Mouse (Mus musculus): ENCODE results near the gene Unc119. TPM values are rescaled to one million over a fixed set of nuclear protein-coding genes. Genes with fewer than 3 reads are reported as not detected.

Gene Unc119
- polyA plus RNA-seq, 1 experiment from 2014 or later, result 29.5 TPM

DNA sequence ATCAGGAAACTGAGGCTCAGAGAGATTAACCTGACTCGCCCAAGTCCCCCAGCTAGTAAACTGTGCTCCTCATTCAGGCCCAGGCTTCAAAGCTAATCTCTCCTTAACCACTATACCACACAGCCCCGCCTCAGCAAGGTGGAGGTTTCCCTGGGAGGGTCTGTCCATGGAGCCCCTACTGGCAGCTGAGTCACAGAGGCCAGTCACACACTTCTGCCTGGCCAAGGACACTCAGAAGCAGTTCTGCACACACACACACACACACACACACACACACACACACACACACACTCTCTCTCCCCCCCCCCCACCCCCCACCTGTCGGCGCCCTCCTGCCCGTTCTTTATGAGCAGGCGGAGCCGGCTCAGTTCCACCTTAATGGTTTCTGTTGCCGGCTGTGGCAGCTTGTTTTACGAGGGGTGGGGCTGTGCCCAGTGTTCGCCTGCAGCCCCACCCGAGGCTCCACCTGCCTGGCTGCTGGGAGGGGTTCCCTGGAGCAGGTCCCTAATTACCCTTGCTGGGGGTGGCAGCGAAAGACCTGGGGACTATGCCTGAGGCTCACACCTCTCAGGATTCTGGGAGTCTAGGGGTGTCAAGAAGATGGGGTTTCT is 34.4 kb downstream of the Unc119 start:
- Histone ChIP-seq H3K4me3 (ENCODE audit: low read length) (no peak overlapping the region), H3K9ac (ENCODE audit: low read depth, low read length) (no peak overlapping the region), H3K36me3 (ENCODE audit: control insufficient read depth, insufficient read depth, low read length) (no peaks in the 10 kb centered on the region), H3K4me1 (ENCODE audit: control insufficient read depth, insufficient read depth, low read length) (peaks cover 12% of the 10 kb centered on the region), H3K27ac (ENCODE audit: low read length) (no peak overlapping the region), H3K4me2 (ENCODE audit: low read depth, low read length) (no peak overlapping the region), H3K27me3 (replicated peaks; ENCODE audit: control insufficient read depth, insufficient read depth, low read length) (no peaks in the 10 kb centered on the region), H3K9me3 (ENCODE audit: control insufficient read depth, low read length) (no peaks in the 10 kb centered on the region)
- peak; percentile 93 for ATAC-seq
- WGBS, result 21% methylated on average over 7 of the region's 12 CpGs

- Histone ChIP-seq H3K4me1 (ENCODE audit: control insufficient read depth, insufficient read depth, low read length) (peaks cover 8% of the 10 kb centered on the region), H3K4me3 (ENCODE audit: low read length) (no peak overlapping the region), H3K9me3 (ENCODE audit: control insufficient read depth, low read length) (no peaks in the 10 kb centered on the region), H3K36me3 (ENCODE audit: control insufficient read depth, insufficient read depth, low read length) (no peaks in the 10 kb centered on the region), H3K9ac (ENCODE audit: low read depth, low read length) (no peak overlapping the region), H3K27ac (ENCODE audit: low read length) (no peak overlapping the region), H3K27me3 (replicated peaks; ENCODE audit: control insufficient read depth, insufficient read depth, low read length) (no peaks in the 10 kb centered on the region), H3K4me2 (ENCODE audit: low read depth, low read length) (no peak overlapping the region)
- WGBS, result 74% methylated on average over 4 of the region's 4 CpGs
- no peak for ATAC-seq
Measured at GRCm38 (mm10) chr11:78380351-78380750, 37.1 kb downstream of the Unc119 start.

- no peaks in the 10 kb centered on the region for H3K36me3 ChIP-seq (ENCODE audit: control insufficient read depth, insufficient read depth, low read length)
- peaks cover 8% of the 10 kb centered on the region for H3K4me1 ChIP-seq (ENCODE audit: control insufficient read depth, insufficient read depth, low read length)
- H3K9me3 ChIP-seq (ENCODE audit: control insufficient read depth, low read length), result no peaks in the 10 kb centered on the region
- WGBS, result 77% methylated on average over 3 of the region's 3 CpGs
- no peak overlapping the region for H3K4me2 ChIP-seq (ENCODE audit: low read depth, low read length)
- ATAC-seq, result no peak
- no peaks in the 10 kb centered on the region for H3K27me3 ChIP-seq (replicated peaks; ENCODE audit: control insufficient read depth, insufficient read depth, low read length)
- H3K27ac ChIP-seq (ENCODE audit: low read length), result no peak overlapping the region
- H3K9ac ChIP-seq (ENCODE audit: low read depth, low read length), result no peak overlapping the region
- no peak overlapping the region for H3K4me3 ChIP-seq (ENCODE audit: low read length)
Measured at GRCm38 (mm10) chr11:78380996-78381395, 37.7 kb downstream of the Unc119 start.

DNA sequence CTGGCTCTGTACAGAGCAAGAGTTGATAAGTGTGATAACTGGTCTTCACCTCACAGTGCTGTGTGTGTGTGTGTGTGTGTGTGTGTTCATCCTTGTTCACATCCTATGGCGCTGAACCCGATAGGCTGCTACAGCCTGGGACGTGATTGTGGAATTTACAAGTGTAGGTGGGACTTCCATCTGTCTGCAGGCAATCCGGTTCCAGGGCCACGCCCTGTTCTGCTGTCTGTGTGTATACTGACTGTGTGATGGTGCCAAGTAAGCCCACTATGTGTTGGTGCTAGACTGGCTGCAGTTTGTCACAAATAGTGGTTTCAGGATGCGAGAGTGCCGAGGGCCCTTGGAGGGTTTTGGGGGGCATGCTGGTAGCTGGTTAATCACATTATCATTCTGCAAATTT is 39.0 kb downstream of the Unc119 start:
- WGBS, result 76% methylated on average over 7 of the region's 7 CpGs
- H3K27me3 ChIP-seq (replicated peaks; ENCODE audit: control insufficient read depth, insufficient read depth, low read length), result no peaks in the 10 kb centered on the region
- peaks cover 7% of the 10 kb centered on the region for H3K4me1 ChIP-seq (ENCODE audit: control insufficient read depth, insufficient read depth, low read length)
- no peak overlapping the region for H3K27ac ChIP-seq (ENCODE audit: low read length)
- no peak for ATAC-seq
- H3K9ac ChIP-seq (ENCODE audit: low read depth, low read length), result no peak overlapping the region
- no peaks in the 10 kb centered on the region for H3K9me3 ChIP-seq (ENCODE audit: control insufficient read depth, low read length)
- H3K4me3 ChIP-seq (ENCODE audit: low read length), result no peak overlapping the region
- no peak overlapping the region for H3K4me2 ChIP-seq (ENCODE audit: low read depth, low read length)
- no peaks in the 10 kb centered on the region for H3K36me3 ChIP-seq (ENCODE audit: control insufficient read depth, insufficient read depth, low read length)

DNA sequence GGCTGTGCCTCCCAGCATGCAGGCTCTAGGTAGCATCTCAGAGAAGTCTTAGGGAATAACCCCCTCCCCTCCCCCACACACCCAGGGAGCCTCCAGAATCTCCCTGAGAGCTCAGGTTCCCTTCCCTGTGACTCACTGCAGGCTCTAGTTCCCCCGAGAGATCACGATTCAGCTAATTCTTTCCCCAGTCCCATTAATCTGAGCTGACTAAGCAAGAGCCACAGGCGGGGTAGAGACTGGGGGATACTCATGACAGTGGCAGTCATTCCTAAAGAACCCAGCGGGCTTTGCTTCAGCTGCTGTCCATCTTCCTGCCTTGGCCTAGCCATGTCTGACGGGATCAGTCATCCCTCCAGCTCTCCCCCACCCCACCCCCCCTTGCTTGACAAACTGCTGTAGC is 39.4 kb downstream of the Unc119 start:
- no peak overlapping the region for H3K4me3 ChIP-seq (ENCODE audit: low read length)
- no peaks in the 10 kb centered on the region for H3K36me3 ChIP-seq (ENCODE audit: control insufficient read depth, insufficient read depth, low read length)
- WGBS, result 41% methylated on average over 5 of the region's 5 CpGs
- H3K4me1 ChIP-seq (ENCODE audit: control insufficient read depth, insufficient read depth, low read length), result peaks cover 5% of the 10 kb centered on the region; the same call in 1 of the 2 replicates
- no peak for ATAC-seq
- no peak overlapping the region for H3K27ac ChIP-seq (ENCODE audit: low read length)
- no peaks in the 10 kb centered on the region for H3K27me3 ChIP-seq (replicated peaks; ENCODE audit: control insufficient read depth, insufficient read depth, low read length)
- no peaks in the 10 kb centered on the region for H3K9me3 ChIP-seq (ENCODE audit: control insufficient read depth, low read length)
- H3K4me2 ChIP-seq (ENCODE audit: low read depth, low read length), result no peak overlapping the region
- H3K9ac ChIP-seq (ENCODE audit: low read depth, low read length), result no peak overlapping the region

DNA sequence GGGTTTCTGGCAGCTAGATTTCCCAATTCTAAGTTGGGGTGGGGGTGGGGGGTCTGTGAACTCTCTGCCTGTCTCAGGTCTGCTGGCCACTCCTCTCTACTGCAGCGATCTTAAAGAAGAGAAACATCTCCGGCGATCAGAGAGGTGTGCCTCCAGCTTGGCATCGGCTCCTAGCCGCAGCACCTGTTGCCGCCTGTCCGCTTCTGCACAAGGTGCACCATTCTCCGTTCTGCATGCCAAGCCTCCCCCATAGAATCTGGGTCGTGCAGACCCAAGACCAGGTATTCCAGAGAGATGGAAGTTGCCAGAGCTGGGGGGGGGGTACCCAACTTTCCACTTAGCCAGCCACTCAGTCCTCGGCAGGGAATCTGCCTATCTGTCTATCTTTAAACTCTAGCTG is 42.5 kb downstream of the Unc119 start:
- no peak overlapping the region for H3K27ac ChIP-seq (ENCODE audit: low read length)
- H3K9me3 ChIP-seq (ENCODE audit: control insufficient read depth, low read length), result no peaks in the 10 kb centered on the region
- no peak overlapping the region for H3K4me3 ChIP-seq (ENCODE audit: low read length)
- H3K9ac ChIP-seq (ENCODE audit: low read depth, low read length), result no peak overlapping the region
- no peak for ATAC-seq
- H3K4me1 ChIP-seq (ENCODE audit: control insufficient read depth, insufficient read depth, low read length), result no peaks in the 10 kb centered on the region
- H3K27me3 ChIP-seq (replicated peaks; ENCODE audit: control insufficient read depth, insufficient read depth, low read length), result no peaks in the 10 kb centered on the region
- WGBS, result 84% methylated on average over 10 of the region's 10 CpGs
- no peaks in the 10 kb centered on the region for H3K36me3 ChIP-seq (ENCODE audit: control insufficient read depth, insufficient read depth, low read length)
- no peak overlapping the region for H3K4me2 ChIP-seq (ENCODE audit: low read depth, low read length)

- ATAC-seq, result no peak
Measured at GRCm38 (mm10) chr11:78386508-78387043, 43.3 kb downstream of the Unc119 start, which contains the start of gene Foxn1. TSS of gene Foxn1 (minus strand) at chr11:78386558.

GRCm38 (mm10) chr11:78392728-78393127 is 49.4 kb downstream of the Unc119 start:
- Histone ChIP-seq H3K9ac (ENCODE audit: low read depth, low read length) (no peak overlapping the region), H3K4me2 (ENCODE audit: low read depth, low read length) (no peak overlapping the region), H3K4me1 (ENCODE audit: control insufficient read depth, insufficient read depth, low read length) (peaks cover 4% of the 10 kb centered on the region; the same call in 1 of the 2 replicates), H3K27me3 (replicated peaks; ENCODE audit: control insufficient read depth, insufficient read depth, low read length) (no peaks in the 10 kb centered on the region), H3K9me3 (ENCODE audit: control insufficient read depth, low read length) (no peaks in the 10 kb centered on the region), H3K4me3 (ENCODE audit: low read length) (no peak overlapping the region), H3K36me3 (ENCODE audit: control insufficient read depth, insufficient read depth, low read length) (no peaks in the 10 kb centered on the region), H3K27ac (ENCODE audit: low read length) (no peak overlapping the region)
- WGBS, result 58% methylated on average over 3 of the region's 3 CpGs
- no peak for ATAC-seq

More at GRCm38 (mm10) chr11:78386508-78387043, 43.3 kb downstream of the Unc119 start, which contains the start of gene Foxn1:
- no peaks in the 10 kb centered on the region for H3K9me3 ChIP-seq (ENCODE audit: control insufficient read depth, low read length)
- 87% methylated on average over 14 of the region's 14 CpGs for WGBS
- no peak within 1 kb of the TSS for H3K4me3 ChIP-seq (ENCODE audit: low read length)
- no peak within 1 kb of the TSS for H3K27ac ChIP-seq (ENCODE audit: low read length)
- H3K9ac ChIP-seq (ENCODE audit: low read depth, low read length), result no peak within 1 kb of the TSS
- no peak within 1 kb of the TSS for H3K4me2 ChIP-seq (ENCODE audit: low read depth, low read length)
- H3K27me3 ChIP-seq (replicated peaks; ENCODE audit: control insufficient read depth, insufficient read depth, low read length), result no peaks in the 10 kb centered on the region
- H3K36me3 ChIP-seq (ENCODE audit: control insufficient read depth, insufficient read depth, low read length), result no peaks in the 10 kb centered on the region
- H3K4me1 ChIP-seq (ENCODE audit: control insufficient read depth, insufficient read depth, low read length), result no peaks in the 10 kb centered on the region

DNA sequence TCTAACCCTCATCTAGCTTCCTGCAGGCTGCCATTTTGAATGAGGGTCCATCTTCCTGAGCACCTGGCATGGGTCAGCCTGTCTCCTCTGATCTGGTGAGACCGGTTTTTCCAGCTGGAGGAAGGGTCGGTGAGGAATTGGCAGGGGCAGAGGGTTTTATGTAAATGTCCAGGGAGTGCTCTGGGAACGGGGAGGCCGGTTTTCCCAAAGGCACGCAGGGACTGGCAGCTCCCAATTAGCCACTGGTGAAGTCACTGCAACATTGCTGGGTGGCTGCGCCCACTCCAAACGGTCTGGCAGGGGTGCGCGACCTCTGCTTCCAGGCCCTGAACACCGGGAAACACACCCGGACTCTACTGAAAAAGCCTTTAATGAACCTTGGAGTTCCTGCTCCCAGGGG is 53.7 kb downstream of the Unc119 start:
- H3K27ac ChIP-seq (ENCODE audit: low read length), result peak overlapping the region; percentile 33; the same call in 1 of the 2 replicates
- ATAC-seq, result peak; percentile 5; the same call in 1 of the 2 replicates
- H3K27me3 ChIP-seq (replicated peaks; ENCODE audit: control insufficient read depth, insufficient read depth, low read length), result no peaks in the 10 kb centered on the region
- H3K4me3 ChIP-seq (ENCODE audit: low read length), result no peak overlapping the region
- 37% methylated on average over 11 of the region's 11 CpGs for WGBS
- no peaks in the 10 kb centered on the region for H3K9me3 ChIP-seq (ENCODE audit: control insufficient read depth, low read length)
- H3K36me3 ChIP-seq (ENCODE audit: control insufficient read depth, insufficient read depth, low read length), result no peaks in the 10 kb centered on the region
- H3K4me2 ChIP-seq (ENCODE audit: low read depth, low read length), result peak overlapping the region; percentile 32
- H3K4me1 ChIP-seq (ENCODE audit: control insufficient read depth, insufficient read depth, low read length), result peaks cover 18% of the 10 kb centered on the region
- H3K9ac ChIP-seq (ENCODE audit: low read depth, low read length), result peak overlapping the region; percentile 50

All from intestine, embryonic 16.5 days (tissue).